Mouse (Mus musculus) monocyte, adult 5-6 weeks (primary cell): ENCODE data around the gene Xrcc5. TPM values are rescaled to one million over a fixed set of nuclear protein-coding genes. Genes with fewer than 3 reads are reported as not detected.

ENCODE experiments used
- ATAC-seq: fragments of 153-309, 156-312 bp; replicated peaks from 2 replicates; pipeline ENCODE4 v1.8.0; 2017; ENCODE audit warnings: mild to moderate bottlenecking; ENCODE audit not compliant: low TSS enrichment, insufficient number of reproducible peaks, severe bottlenecking, poor library complexity, low FRiP score
- total RNA-seq: library from RNA; stranded (forward); fragments of 200-1000, 200-491, 200-594 nt; gene quantifications from 3 replicates; pipeline ENCODE4 v1.2.3, GENCODE M21; 2017

The Xrcc5 gene
- total RNA-seq, 1 experiment from 2014 or later = 9.1 TPM

- ATAC-seq = no peak
Measured at GRCm38 (mm10) chr1:72374049-72374448, 66.8 kb downstream of the Xrcc5 start.

- ATAC-seq = no peak
Measured at GRCm38 (mm10) chr1:72378151-72378550, 70.9 kb downstream of the Xrcc5 start.

GRCm38 (mm10) chr1:72379752-72380353 is 72.6 kb downstream of the Xrcc5 start:
- no peak for ATAC-seq

GRCm38 (mm10) chr1:72380544-72380943 is 73.3 kb downstream of the Xrcc5 start:
- no peak for ATAC-seq

GRCm38 (mm10) chr1:72383056-72383455 is 75.8 kb downstream of the Xrcc5 start:
- no peak for ATAC-seq

GRCm38 (mm10) chr1:72383651-72384050 is 76.4 kb downstream of the Xrcc5 start:
- no peak for ATAC-seq

GRCm38 (mm10) chr1:72390420-72390819 is 83.2 kb downstream of the Xrcc5 start:
- no peak for ATAC-seq

- ATAC-seq = no peak
Measured at GRCm38 (mm10) chr1:72399720-72400401, 92.6 kb downstream of the Xrcc5 start.

GRCm38 (mm10) chr1:72400616-72401015 is 93.4 kb downstream of the Xrcc5 start:
- no peak for ATAC-seq

GRCm38 (mm10) chr1:72401331-72402069 is 94.3 kb downstream of the Xrcc5 start:
- no peak for ATAC-seq

- no peak for ATAC-seq
Measured at GRCm38 (mm10) chr1:72406505-72407079, 99.4 kb downstream of the Xrcc5 start.

GRCm38 (mm10) chr1:72409936-72410335 is 102.7 kb downstream of the Xrcc5 start:
- no peak for ATAC-seq

GRCm38 (mm10) chr1:72411108-72411507 is 103.9 kb downstream of the Xrcc5 start:
- ATAC-seq = no peak

GRCm38 (mm10) chr1:72413205-72413604 is 106.0 kb downstream of the Xrcc5 start:
- ATAC-seq = no peak

GRCm38 (mm10) chr1:72414133-72414532 is 106.9 kb downstream of the Xrcc5 start:
- ATAC-seq = no peak

GRCm38 (mm10) chr1:72414561-72415253 is 107.5 kb downstream of the Xrcc5 start:
- ATAC-seq = no peak

- no peak for ATAC-seq
Measured at GRCm38 (mm10) chr1:72418744-72419655, 111.8 kb downstream of the Xrcc5 start.

- ATAC-seq = no peak
Measured at GRCm38 (mm10) chr1:72420220-72420619, 113.0 kb downstream of the Xrcc5 start.
